Mouse (Mus musculus): ENCODE measurements around the gene Vps52. TPM values are rescaled to one million over a fixed set of nuclear protein-coding genes. Genes with fewer than 3 reads are reported as not detected.

Gene Vps52
- polyA plus RNA-seq, 1 experiment from 2014 or later, result 46.3 TPM

DNA sequence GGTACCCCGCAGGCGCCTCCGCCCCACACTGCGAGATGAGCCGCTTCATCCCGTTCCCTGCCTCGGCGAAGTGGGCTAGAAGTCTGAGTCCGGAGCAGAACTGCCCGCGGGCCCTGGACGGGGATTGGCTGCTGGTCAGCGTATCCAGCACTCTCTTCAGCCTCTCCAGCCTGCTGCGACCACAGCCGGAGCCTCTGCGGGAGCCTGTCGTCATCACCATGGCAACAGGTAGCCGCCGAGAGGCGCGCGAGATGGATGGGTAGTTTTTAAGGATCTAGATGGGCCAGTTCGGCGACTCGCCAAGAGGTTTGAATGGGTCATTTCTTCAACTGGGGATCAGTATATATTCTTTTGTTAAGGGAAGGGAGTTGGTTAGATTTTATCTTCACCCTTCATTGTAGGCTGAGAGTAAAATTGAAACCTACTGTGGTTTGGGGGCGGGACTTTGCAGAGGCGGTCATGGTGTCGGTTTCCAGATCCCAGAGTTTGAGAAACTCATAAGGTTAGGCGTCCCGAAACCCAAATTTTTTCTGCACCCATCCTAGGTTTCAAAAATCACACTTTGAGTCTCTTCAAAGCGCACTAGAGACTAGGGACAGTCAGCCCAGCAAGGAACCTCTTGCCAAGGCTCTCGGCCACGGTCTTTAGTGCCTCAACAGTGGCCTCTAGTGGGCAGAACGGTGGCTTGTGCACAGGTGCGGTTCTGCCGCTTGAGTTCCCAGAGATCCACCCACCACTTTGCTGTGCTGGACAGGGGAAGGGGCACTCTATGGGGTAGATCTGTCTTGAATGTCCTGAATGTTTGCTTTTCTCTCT is 35.1 kb upstream of the Vps52 start:
- Histone ChIP-seq H3K9me3 (ENCODE audit: control insufficient read depth, low read length) (peaks cover 3% of the 10 kb centered on the region; the same call in 1 of the 2 replicates), H3K9ac (ENCODE audit: low read depth, low read length) (peak overlapping the region; percentile 80), H3K4me2 (ENCODE audit: low read depth, low read length) (peak overlapping the region; percentile 97), H3K4me1 (ENCODE audit: control insufficient read depth, insufficient read depth, low read length) (peaks cover 17% of the 10 kb centered on the region), H3K27me3 (replicated peaks; ENCODE audit: control insufficient read depth, insufficient read depth, low read length) (no peaks in the 10 kb centered on the region), H3K36me3 (ENCODE audit: control insufficient read depth, insufficient read depth, low read length) (peaks cover 10% of the 10 kb centered on the region; the same call in 1 of the 2 replicates), H3K4me3 (ENCODE audit: low read length) (peak overlapping the region; percentile 81), H3K27ac (ENCODE audit: low read length) (peak overlapping the region; percentile 85)
- 1% methylated on average over 36 of the region's 36 CpGs for WGBS
- ATAC-seq, result peak; percentile 27

DNA sequence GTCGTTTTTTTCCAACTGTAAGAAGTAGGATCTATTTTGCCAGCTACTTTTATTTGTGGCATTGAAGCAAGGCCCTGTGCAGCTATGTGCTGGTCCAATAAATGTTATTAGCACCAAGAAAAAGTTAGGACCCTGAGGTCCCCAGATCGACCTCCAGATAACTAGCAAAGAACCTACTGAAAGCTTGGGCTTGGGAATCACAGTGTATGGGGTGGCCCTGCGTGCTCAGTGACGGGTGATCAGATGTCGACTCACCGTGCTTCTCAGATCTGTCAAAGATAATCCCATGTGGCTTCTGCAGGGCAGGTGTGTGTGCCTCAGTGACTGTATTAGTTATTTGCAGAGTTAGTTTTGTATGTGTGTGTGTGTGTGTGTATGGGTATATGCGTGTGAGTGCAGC is 34.3 kb upstream of the Vps52 start:
- Histone ChIP-seq H3K27ac (ENCODE audit: low read length) (no peak overlapping the region), H3K4me2 (ENCODE audit: low read depth, low read length) (no peak overlapping the region), H3K27me3 (replicated peaks; ENCODE audit: control insufficient read depth, insufficient read depth, low read length) (no peaks in the 10 kb centered on the region), H3K4me1 (ENCODE audit: control insufficient read depth, insufficient read depth, low read length) (peaks cover 16% of the 10 kb centered on the region), H3K36me3 (ENCODE audit: control insufficient read depth, insufficient read depth, low read length) (peaks cover 17% of the 10 kb centered on the region), H3K9ac (ENCODE audit: low read depth, low read length) (no peak overlapping the region), H3K9me3 (ENCODE audit: control insufficient read depth, low read length) (peaks cover 3% of the 10 kb centered on the region; the same call in 1 of the 2 replicates), H3K4me3 (ENCODE audit: low read length) (no peak overlapping the region)
- ATAC-seq, result no peak
- WGBS, result 89% methylated on average over 7 of the region's 7 CpGs

DNA sequence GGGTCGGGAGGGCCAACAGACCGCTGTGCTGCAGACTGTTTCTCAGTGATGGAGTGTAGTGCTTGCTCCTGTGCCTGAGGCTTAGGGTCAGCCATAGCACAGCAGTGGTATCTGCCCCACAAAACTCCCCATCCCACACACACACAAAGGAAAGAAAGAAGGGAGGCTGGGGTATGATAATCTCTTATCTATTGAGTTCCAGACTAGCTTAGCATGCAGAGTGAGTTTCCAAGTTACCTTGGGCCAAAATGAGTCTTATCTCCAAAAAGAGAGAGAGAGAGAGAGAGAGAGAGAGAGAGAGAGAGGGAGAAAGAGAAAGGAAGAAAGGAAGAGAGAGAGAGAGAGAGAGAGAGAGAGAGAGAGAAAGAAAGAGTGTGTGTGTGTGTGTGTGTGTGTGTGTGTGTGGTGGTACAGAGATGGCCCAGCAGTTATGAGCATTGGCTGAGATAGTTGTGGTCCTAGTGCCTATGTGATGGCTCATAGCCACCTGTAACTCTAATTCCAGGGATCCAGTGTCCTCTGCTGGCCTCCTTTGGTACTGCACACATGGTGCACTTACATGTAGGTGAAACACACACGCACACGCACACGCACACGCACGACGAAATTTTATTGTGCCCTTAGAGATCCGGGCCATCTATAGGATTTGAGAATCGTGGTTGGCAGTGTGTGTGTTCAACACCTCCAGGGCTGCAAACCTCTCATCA is 30.9 kb upstream of the Vps52 start:
- H3K4me1 ChIP-seq (ENCODE audit: control insufficient read depth, insufficient read depth, low read length), result peaks cover 6% of the 10 kb centered on the region; the same call in 1 of the 2 replicates
- no peak for ATAC-seq
- no peak overlapping the region for H3K4me3 ChIP-seq (ENCODE audit: low read length)
- H3K36me3 ChIP-seq (ENCODE audit: control insufficient read depth, insufficient read depth, low read length), result peaks cover 11% of the 10 kb centered on the region; the same call in 1 of the 2 replicates
- no peak overlapping the region for H3K27ac ChIP-seq (ENCODE audit: low read length)
- H3K9ac ChIP-seq (ENCODE audit: low read depth, low read length), result no peak overlapping the region
- H3K27me3 ChIP-seq (replicated peaks; ENCODE audit: control insufficient read depth, insufficient read depth, low read length), result no peaks in the 10 kb centered on the region
- no peak overlapping the region for H3K4me2 ChIP-seq (ENCODE audit: low read depth, low read length)
- peaks cover 3% of the 10 kb centered on the region; the same call in 1 of the 2 replicates for H3K9me3 ChIP-seq (ENCODE audit: control insufficient read depth, low read length)
- WGBS, result 85% methylated on average over 10 of the region's 10 CpGs

DNA sequence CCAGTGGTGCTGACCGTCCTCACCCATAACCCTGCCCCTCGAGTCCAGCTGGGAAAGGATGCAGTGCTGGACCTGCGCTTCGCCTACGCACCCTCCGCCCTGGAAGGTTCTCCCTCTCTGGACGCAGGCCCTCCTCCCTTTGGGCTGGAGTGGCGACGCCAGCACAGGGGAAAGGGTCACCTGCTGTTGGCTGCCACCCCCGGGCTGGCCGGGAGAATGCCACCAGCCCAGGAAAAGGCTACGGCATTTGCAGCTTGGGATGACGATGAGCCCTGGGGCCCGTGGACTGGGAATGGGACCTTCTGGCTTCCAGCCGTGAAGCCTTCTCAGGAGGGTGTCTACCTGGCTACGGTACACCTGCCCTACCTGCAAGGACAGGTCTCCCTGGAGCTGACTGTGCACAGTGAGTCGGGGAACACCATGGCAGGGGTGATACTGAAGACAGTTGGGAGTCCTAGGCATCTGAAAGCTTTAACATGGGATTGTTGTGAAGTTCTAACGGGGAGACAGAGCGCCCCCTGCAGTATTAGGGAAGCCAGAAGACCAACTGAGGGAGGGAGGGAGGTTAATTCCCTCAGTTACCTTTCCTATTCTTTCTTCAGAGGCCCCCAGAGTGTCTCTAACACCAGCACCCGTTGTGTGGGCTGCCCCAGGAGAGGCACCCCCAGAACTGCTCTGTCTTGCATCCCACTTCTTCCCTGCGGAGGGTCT is 30.1 kb upstream of the Vps52 start:
- 87% methylated on average over 21 of the region's 21 CpGs for WGBS
- Histone ChIP-seq H3K4me2 (ENCODE audit: low read depth, low read length) (no peak overlapping the region), H3K4me3 (ENCODE audit: low read length) (no peak overlapping the region), H3K4me1 (ENCODE audit: control insufficient read depth, insufficient read depth, low read length) (peaks cover 7% of the 10 kb centered on the region), H3K27ac (ENCODE audit: low read length) (no peak overlapping the region), H3K9ac (ENCODE audit: low read depth, low read length) (no peak overlapping the region), H3K36me3 (ENCODE audit: control insufficient read depth, insufficient read depth, low read length) (peaks cover 11% of the 10 kb centered on the region; the same call in 1 of the 2 replicates), H3K9me3 (ENCODE audit: control insufficient read depth, low read length) (peaks cover 3% of the 10 kb centered on the region; the same call in 1 of the 2 replicates), H3K27me3 (replicated peaks; ENCODE audit: control insufficient read depth, insufficient read depth, low read length) (no peaks in the 10 kb centered on the region)
- no peak for ATAC-seq

DNA sequence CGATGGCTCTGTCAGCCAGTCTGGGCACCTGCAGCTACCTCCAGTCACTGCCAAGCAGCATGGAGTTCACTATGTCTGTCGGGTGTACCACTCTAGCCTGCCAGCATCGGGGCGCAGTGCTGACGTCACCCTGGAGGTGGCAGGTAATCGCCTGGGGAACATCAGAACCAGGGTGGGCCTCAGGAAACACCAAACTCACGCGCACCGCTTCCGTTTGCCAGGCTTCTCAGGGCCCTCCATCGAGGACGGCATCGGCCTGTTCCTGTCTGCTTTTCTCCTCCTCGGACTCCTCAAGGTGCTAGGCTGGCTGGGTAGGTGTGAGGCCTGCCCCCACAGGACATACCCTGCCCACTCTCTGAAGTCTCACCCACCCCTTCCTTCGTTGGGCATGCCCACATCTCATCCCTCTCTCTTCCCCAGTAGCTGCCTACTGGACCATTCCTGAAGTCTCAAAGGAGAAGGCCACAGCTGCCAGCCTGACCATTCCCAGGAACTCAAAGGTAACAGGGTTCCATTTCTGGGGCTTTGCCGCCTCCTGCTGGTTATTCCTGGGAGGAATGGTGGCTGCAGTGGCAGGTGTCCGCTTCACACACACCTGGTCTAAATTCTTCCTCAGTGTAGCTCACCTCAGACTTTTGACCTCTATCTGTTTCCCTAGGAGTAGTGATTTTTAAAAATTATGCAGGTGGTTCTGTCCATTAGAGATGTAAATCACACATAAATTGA is 29.2 kb upstream of the Vps52 start:
- no peaks in the 10 kb centered on the region for H3K27me3 ChIP-seq (replicated peaks; ENCODE audit: control insufficient read depth, insufficient read depth, low read length)
- WGBS, result 73% methylated on average over 17 of the region's 17 CpGs
- peaks cover 11% of the 10 kb centered on the region; the same call in 1 of the 2 replicates for H3K36me3 ChIP-seq (ENCODE audit: control insufficient read depth, insufficient read depth, low read length)
- H3K9me3 ChIP-seq (ENCODE audit: control insufficient read depth, low read length), result peaks cover 3% of the 10 kb centered on the region; the same call in 1 of the 2 replicates
- no peak overlapping the region for H3K4me3 ChIP-seq (ENCODE audit: low read length)
- H3K9ac ChIP-seq (ENCODE audit: low read depth, low read length), result no peak overlapping the region
- peaks cover 16% of the 10 kb centered on the region for H3K4me1 ChIP-seq (ENCODE audit: control insufficient read depth, insufficient read depth, low read length)
- no peak overlapping the region for H3K4me2 ChIP-seq (ENCODE audit: low read depth, low read length)
- H3K27ac ChIP-seq (ENCODE audit: low read length), result no peak overlapping the region
- ATAC-seq, result no peak

DNA sequence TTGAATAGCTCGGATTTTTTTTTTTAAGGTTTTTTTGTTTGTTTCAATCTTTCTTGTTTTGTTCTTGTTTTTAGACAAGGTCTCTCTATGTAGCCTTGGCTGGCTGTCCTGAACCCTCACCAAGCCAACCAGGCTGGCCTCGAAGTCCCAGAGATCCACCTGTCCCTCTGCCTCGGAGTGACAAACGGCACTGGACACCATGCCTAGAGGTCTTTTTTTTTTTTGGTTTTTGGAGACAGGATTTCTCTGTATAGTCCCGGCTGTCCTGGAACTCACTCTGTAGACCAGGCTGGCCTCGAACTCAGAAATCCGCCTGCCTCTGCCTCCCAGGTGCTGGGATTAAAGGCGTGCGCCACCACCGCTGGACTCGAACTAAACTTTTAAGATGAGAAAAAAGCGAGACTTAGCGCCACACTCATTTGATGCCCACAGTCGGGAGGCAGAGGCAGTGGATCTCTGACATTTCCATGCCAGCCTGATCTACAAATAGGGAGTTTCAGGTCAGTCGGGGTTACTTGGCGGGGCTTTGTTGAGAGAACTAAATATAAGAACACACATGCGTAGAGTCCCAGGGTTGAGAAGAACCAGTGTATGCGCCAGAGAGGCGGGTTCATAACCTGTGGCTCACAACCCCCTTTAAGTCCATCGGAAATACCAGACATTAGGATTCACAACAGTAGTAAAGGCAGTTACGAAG is 27.2 kb upstream of the Vps52 start:
- H3K36me3 ChIP-seq (ENCODE audit: control insufficient read depth, insufficient read depth, low read length), result peaks cover 14% of the 10 kb centered on the region; the same call in 1 of the 2 replicates
- H3K9me3 ChIP-seq (ENCODE audit: control insufficient read depth, low read length), result peaks cover 3% of the 10 kb centered on the region; the same call in 1 of the 2 replicates
- peaks cover 17% of the 10 kb centered on the region for H3K4me1 ChIP-seq (ENCODE audit: control insufficient read depth, insufficient read depth, low read length)
- no peaks in the 10 kb centered on the region for H3K27me3 ChIP-seq (replicated peaks; ENCODE audit: control insufficient read depth, insufficient read depth, low read length)
- peak overlapping the region; percentile 85 for H3K9ac ChIP-seq (ENCODE audit: low read depth, low read length)
- peak overlapping the region; percentile 98 for H3K4me2 ChIP-seq (ENCODE audit: low read depth, low read length)
- no peak overlapping the region for H3K27ac ChIP-seq (ENCODE audit: low read length)
- ATAC-seq, result no peak
- peak overlapping the region; percentile 87 for H3K4me3 ChIP-seq (ENCODE audit: low read length)
- WGBS, result 59% methylated on average over 21 of the region's 21 CpGs

DNA sequence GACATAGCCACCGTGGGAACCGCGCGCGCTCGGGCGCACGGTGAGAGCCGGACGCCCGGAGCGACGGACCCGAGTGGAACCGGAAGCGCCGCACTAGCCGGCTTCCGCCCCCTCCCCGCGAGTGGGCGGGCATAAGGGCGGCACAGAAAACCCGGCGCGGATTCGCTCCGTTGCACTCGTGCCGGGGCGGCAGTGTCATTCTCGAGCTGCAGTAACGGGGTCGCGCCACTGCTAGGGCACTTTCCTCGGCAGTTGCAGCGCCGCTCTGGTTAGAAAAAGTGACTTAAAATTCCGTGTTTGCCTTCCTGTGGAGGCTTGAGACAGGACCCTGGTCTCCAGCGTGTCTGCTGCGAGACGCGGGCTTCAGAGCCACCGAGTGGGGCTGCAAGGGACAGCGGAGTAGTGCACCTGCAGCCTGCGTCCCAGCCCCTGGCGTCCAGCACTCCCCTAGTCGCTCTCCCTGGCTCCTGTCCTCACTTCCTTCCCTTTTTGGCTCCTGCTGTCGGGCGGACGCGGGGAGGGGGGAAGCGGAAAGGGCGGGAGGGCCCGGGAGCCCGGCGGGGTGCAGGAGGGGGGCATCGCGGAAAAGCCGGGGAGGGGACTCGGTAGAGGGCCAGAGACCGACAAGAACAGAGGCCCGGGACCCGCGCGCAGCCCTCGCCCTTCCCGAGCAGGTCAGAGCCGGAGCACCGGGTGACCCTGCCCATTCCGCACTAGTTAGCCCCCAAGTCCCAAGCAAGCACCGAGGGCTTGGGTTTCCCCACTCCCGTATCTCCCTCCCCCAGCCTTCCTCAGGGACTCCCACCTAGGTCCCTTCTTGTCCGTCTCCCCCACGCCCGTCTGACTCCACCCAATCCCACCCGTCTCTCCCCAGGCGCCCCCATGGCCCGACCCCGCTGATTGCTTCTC is 26.0 kb upstream of the Vps52 start, which contains the start of gene Rgl2:
Gene Rgl2, plus strand, starts transcription at position 173 of the 909 bp plus-strand sequence.
- Histone ChIP-seq H3K4me3 (ENCODE audit: low read length) (peak within 1 kb of the TSS; percentile 87), H3K4me2 (ENCODE audit: low read depth, low read length) (peak within 1 kb of the TSS; percentile 98), H3K9ac (ENCODE audit: low read depth, low read length) (peak within 1 kb of the TSS; percentile 85), H3K27ac (ENCODE audit: low read length) (peak within 1 kb of the TSS; percentile 99), H3K9me3 (ENCODE audit: control insufficient read depth, low read length) (peaks cover 3% of the 10 kb centered on the region; the same call in 1 of the 2 replicates), H3K36me3 (ENCODE audit: control insufficient read depth, insufficient read depth, low read length) (peaks cover 14% of the 10 kb centered on the region; the same call in 1 of the 2 replicates), H3K4me1 (ENCODE audit: control insufficient read depth, insufficient read depth, low read length) (peaks cover 17% of the 10 kb centered on the region), H3K27me3 (replicated peaks; ENCODE audit: control insufficient read depth, insufficient read depth, low read length) (no peaks in the 10 kb centered on the region)
- peak; percentile 89 for ATAC-seq
- WGBS, result under 1% methylated on average over 68 of the region's 80 CpGs

Data from intestine, embryonic 16.5 days (tissue).